Mouse (Mus musculus): Measurements from ENCODE around the gene Ada. TPM values are rescaled to one million over a fixed set of nuclear protein-coding genes. Genes with fewer than 3 reads are reported as not detected.

Gene Ada
- polyA plus RNA-seq, 1 experiment from 2014 or later: 4.7 TPM

DNA sequence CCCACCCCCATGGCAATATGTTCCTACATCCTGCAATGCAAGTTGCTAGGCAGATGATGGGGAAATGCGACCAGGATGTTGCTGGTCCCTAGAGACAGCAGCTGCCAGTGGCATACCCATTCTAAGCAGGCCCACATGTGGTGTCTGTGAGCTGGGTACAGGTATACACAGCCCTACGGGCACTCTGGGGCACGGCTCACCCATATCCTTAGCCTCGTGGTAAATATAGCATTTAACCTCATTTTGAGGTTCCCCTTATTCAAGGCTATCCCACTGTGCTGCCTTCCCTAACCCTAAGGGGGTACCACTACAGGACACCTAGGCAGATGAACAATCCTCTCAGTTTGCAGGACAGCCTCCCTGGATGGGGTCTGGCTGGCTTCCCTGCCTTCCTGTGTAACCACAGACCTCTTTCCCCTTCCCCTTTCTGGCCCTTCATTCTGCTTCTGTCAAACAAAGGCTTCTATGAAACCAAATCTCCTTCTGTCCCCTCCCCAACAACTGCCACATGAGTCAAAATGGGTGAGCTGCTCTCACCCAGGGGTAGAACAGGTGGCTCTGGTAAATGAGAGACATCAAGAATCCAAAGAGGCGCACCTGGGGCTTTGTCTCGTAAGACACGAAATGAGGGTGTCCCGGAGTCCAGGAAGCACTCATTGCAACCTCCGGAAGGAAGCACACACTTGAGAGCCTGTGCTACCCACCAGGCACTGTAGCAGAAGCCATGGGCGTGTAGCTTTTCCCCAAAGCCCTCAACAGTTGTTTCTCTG is 5.1 kb downstream of the Ada start:
- Histone ChIP-seq H3K4me2 (replicated peaks; ENCODE audit: low read depth, low read length) (no peak overlapping the region), H3K27me3 (ENCODE audit: control insufficient read depth, insufficient read depth, low read length) (no peaks in the 10 kb centered on the region; the same call in 1 of the 2 replicates), H3K9ac (ENCODE audit: low read depth, low read length) (no peak overlapping the region), H3K4me3 (ENCODE audit: low read depth, low read length) (no peak overlapping the region), H3K27ac (ENCODE audit: low read depth, low read length) (no peak overlapping the region), H3K4me1 (replicated peaks; ENCODE audit: control insufficient read depth, insufficient read depth, low read length) (0 out of 2 replicates have a peak, but pooled peaks cover 2% of the 10 kb centered on the region), H3K9me3 (ENCODE audit: control insufficient read depth, low read length) (no peaks in the 10 kb centered on the region), H3K36me3 (ENCODE audit: control insufficient read depth, insufficient read depth, low read length) (no peaks in the 10 kb centered on the region)
- DNase-seq (ENCODE audit: low spot score) (no peak), ATAC-seq (ENCODE audit: low FRiP score) (no peak)
- 87% methylated on average over 10 of the region's 10 CpGs for WGBS

DNA sequence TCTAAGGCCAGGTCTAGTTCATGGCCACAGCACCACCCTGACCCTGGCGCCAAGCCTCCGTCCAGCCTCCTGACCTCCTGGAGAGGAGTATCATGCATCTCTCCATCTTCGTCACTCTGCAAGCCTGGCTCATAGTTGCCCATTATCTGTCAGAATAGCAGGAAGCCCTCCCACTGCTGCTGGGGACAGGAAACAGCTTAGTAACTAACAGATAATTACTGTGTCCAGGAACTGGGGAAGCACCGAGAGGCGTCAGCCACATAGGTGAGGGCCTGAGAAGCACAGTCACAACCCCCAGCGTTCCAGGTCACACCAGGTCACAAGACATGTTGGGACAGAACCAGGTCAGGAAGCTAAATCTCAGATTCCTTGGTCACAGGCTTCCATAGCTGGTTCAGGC is 6.7 kb downstream of the Ada start:
- Histone ChIP-seq H3K4me3 (ENCODE audit: low read depth, low read length) (no peak overlapping the region), H3K27ac (ENCODE audit: low read depth, low read length) (no peak overlapping the region), H3K27me3 (ENCODE audit: control insufficient read depth, insufficient read depth, low read length) (no peaks in the 10 kb centered on the region), H3K4me2 (replicated peaks; ENCODE audit: low read depth, low read length) (no peak overlapping the region), H3K9ac (ENCODE audit: low read depth, low read length) (no peak overlapping the region), H3K4me1 (replicated peaks; ENCODE audit: control insufficient read depth, insufficient read depth, low read length) (no peaks in the 10 kb centered on the region), H3K36me3 (ENCODE audit: control insufficient read depth, insufficient read depth, low read length) (no peaks in the 10 kb centered on the region), H3K9me3 (ENCODE audit: control insufficient read depth, low read length) (no peaks in the 10 kb centered on the region)
- DNase-seq (ENCODE audit: low spot score) (no peak), ATAC-seq (ENCODE audit: low FRiP score) (no peak)
- WGBS: 68% methylated on average over 6 of the region's 6 CpGs

DNA sequence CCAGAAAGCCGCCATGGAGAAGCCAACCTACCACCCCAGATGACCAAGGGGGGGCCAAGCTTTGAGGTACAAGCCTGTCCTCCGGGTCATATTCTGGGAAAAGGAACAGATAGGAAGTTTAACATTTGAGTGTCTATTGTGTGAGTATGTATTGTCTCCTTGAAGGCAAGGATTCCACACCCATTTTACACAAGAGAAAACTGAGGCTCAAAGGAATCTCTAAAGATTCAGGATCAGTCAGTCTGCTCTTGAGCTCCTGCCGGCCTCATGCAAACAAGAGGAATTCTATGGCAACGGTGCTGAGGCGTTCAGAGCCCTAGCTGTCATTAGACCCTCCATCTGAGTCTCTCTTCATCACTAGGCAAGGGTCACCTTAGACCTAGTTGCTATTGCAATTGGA is 7.4 kb downstream of the Ada start:
- H3K36me3 ChIP-seq (ENCODE audit: control insufficient read depth, insufficient read depth, low read length): no peaks in the 10 kb centered on the region
- 66% methylated on average over 5 of the region's 5 CpGs for WGBS
- no peak overlapping the region for H3K9ac ChIP-seq (ENCODE audit: low read depth, low read length)
- no peak overlapping the region for H3K27ac ChIP-seq (ENCODE audit: low read depth, low read length)
- ATAC-seq (ENCODE audit: low FRiP score): no peak
- no peak overlapping the region for H3K4me2 ChIP-seq (replicated peaks; ENCODE audit: low read depth, low read length)
- no peaks in the 10 kb centered on the region for H3K9me3 ChIP-seq (ENCODE audit: control insufficient read depth, low read length)
- no peaks in the 10 kb centered on the region for H3K4me1 ChIP-seq (replicated peaks; ENCODE audit: control insufficient read depth, insufficient read depth, low read length)
- no peak for DNase-seq (ENCODE audit: low spot score)
- H3K4me3 ChIP-seq (ENCODE audit: low read depth, low read length): no peak overlapping the region
- H3K27me3 ChIP-seq (ENCODE audit: control insufficient read depth, insufficient read depth, low read length): no peaks in the 10 kb centered on the region

DNA sequence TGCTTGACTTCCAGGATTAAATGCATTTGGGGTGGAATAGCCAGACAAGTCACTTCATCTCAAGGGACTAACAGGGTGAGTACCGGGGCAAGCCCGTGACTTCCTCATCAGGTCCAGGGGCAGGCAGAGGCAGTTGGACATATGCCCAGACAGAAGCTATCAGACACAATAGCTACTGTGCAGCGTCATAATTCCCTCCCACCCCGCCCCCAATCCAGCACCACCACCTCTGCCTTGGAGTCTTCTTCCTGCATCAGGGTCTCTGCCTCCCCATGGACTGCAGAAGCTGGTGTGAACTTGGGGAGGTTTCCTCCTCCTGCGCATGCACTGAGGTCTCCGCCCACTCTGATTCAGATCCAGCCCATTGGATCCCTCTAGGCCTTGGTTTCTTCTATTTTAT is 14.1 kb downstream of the Ada start:
- 88% methylated on average over 6 of the region's 6 CpGs for WGBS
- no peaks in the 10 kb centered on the region for H3K36me3 ChIP-seq (ENCODE audit: control insufficient read depth, insufficient read depth, low read length)
- no peak for ATAC-seq (ENCODE audit: low FRiP score)
- H3K27me3 ChIP-seq (ENCODE audit: control insufficient read depth, insufficient read depth, low read length): no peaks in the 10 kb centered on the region
- H3K4me2 ChIP-seq (replicated peaks; ENCODE audit: low read depth, low read length): no peak overlapping the region
- no peak overlapping the region for H3K27ac ChIP-seq (ENCODE audit: low read depth, low read length)
- no peaks in the 10 kb centered on the region for H3K9me3 ChIP-seq (ENCODE audit: control insufficient read depth, low read length)
- no peak overlapping the region for H3K9ac ChIP-seq (ENCODE audit: low read depth, low read length)
- H3K4me1 ChIP-seq (replicated peaks; ENCODE audit: control insufficient read depth, insufficient read depth, low read length): no peaks in the 10 kb centered on the region
- no peak for DNase-seq (ENCODE audit: low spot score)
- no peak overlapping the region for H3K4me3 ChIP-seq (ENCODE audit: low read depth, low read length)

DNA sequence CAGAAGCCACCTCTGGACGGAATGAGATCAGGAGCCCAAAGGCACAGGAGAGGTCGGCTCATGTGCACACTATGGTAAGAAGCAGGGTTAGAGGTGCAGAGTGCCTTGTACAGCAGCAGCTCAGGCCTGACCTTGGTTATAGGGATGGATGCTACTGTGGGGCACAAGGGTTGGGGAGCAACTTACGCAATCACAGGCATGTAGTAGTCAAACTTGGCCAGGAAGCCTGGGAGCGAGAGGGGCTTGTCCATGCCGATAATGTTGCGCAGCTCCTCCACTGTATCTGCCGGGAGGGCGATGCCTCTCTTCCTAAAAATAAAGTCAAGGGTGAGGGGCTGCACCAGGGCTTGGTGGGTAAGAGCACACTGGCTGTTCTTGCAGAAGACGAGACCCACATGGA is 14.9 kb downstream of the Ada start:
- no peaks in the 10 kb centered on the region for H3K36me3 ChIP-seq (ENCODE audit: control insufficient read depth, insufficient read depth, low read length)
- no peak for ATAC-seq (ENCODE audit: low FRiP score)
- no peak overlapping the region for H3K27ac ChIP-seq (ENCODE audit: low read depth, low read length)
- H3K4me3 ChIP-seq (ENCODE audit: low read depth, low read length): no peak overlapping the region
- no peaks in the 10 kb centered on the region for H3K4me1 ChIP-seq (replicated peaks; ENCODE audit: control insufficient read depth, insufficient read depth, low read length)
- H3K9ac ChIP-seq (ENCODE audit: low read depth, low read length): no peak overlapping the region
- H3K9me3 ChIP-seq (ENCODE audit: control insufficient read depth, low read length): no peaks in the 10 kb centered on the region
- 96% methylated on average over 9 of the region's 9 CpGs for WGBS
- DNase-seq (ENCODE audit: low spot score): no peak
- no peaks in the 10 kb centered on the region for H3K27me3 ChIP-seq (ENCODE audit: control insufficient read depth, insufficient read depth, low read length)
- H3K4me2 ChIP-seq (replicated peaks; ENCODE audit: low read depth, low read length): no peak overlapping the region

DNA sequence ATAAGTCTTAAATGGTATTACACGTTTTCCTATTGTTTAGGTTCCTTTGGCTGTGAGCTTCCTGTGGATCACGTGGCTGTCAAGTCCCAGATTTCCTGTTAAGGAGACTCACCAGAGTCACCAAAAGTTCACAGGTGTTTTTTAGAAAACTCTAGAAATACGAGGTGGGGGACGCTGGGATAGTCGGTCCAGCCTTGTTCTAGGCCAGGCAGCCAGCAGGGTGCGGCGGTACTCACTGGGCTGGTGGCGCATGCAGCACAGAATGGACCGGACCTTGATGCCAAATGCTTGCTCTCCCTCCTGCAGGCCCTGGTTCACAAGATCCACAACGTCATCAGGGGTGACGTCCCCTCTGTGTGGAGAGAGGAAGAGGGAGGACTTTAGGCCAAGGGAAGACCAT is 18.0 kb downstream of the Ada start:
- DNase-seq (ENCODE audit: low spot score) (no peak), ATAC-seq (ENCODE audit: low FRiP score) (no peak)
- H3K4me2 ChIP-seq (replicated peaks; ENCODE audit: low read depth, low read length): no peak overlapping the region
- no peak overlapping the region for H3K9ac ChIP-seq (ENCODE audit: low read depth, low read length)
- H3K27ac ChIP-seq (ENCODE audit: low read depth, low read length): no peak overlapping the region
- H3K27me3 ChIP-seq (ENCODE audit: control insufficient read depth, insufficient read depth, low read length): no peaks in the 10 kb centered on the region
- no peaks in the 10 kb centered on the region for H3K4me1 ChIP-seq (replicated peaks; ENCODE audit: control insufficient read depth, insufficient read depth, low read length)
- H3K4me3 ChIP-seq (ENCODE audit: low read depth, low read length): no peak overlapping the region
- H3K36me3 ChIP-seq (ENCODE audit: control insufficient read depth, insufficient read depth, low read length): no peaks in the 10 kb centered on the region
- no peaks in the 10 kb centered on the region for H3K9me3 ChIP-seq (ENCODE audit: control insufficient read depth, low read length)
- 94% methylated on average over 11 of the region's 11 CpGs for WGBS

DNA sequence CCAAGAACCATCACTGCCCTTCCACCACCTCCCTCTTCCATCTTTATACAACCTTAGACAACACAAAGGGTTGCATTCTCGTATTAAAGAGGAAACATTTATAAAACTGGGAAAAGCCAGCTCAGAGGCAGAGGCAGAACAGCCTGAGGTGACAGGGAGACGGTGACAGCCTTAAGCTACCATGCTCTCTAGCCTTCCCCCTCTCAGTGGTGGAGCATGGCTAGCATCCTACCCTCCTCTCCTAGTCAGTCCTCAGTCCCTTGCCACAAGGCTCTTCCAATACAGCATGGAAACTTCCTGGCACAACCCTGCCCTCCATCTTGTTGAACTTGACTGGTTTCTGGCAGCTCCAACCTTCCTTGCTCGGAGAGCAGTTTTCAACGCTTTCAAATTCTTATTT is 21.7 kb downstream of the Ada start:
- ATAC-seq (ENCODE audit: low FRiP score): no peak
- H3K27ac ChIP-seq (ENCODE audit: low read depth, low read length): no peak overlapping the region
- H3K4me1 ChIP-seq (replicated peaks; ENCODE audit: control insufficient read depth, insufficient read depth, low read length): no peaks in the 10 kb centered on the region
- WGBS: 89% methylated on average over 4 of the region's 4 CpGs
- no peaks in the 10 kb centered on the region for H3K27me3 ChIP-seq (ENCODE audit: control insufficient read depth, insufficient read depth, low read length)
- no peak overlapping the region for H3K4me2 ChIP-seq (replicated peaks; ENCODE audit: low read depth, low read length)
- H3K36me3 ChIP-seq (ENCODE audit: control insufficient read depth, insufficient read depth, low read length): no peaks in the 10 kb centered on the region
- H3K9ac ChIP-seq (ENCODE audit: low read depth, low read length): no peak overlapping the region
- H3K4me3 ChIP-seq (ENCODE audit: low read depth, low read length): no peak overlapping the region
- DNase-seq (ENCODE audit: low spot score): no peak
- no peaks in the 10 kb centered on the region for H3K9me3 ChIP-seq (ENCODE audit: control insufficient read depth, low read length)

DNA sequence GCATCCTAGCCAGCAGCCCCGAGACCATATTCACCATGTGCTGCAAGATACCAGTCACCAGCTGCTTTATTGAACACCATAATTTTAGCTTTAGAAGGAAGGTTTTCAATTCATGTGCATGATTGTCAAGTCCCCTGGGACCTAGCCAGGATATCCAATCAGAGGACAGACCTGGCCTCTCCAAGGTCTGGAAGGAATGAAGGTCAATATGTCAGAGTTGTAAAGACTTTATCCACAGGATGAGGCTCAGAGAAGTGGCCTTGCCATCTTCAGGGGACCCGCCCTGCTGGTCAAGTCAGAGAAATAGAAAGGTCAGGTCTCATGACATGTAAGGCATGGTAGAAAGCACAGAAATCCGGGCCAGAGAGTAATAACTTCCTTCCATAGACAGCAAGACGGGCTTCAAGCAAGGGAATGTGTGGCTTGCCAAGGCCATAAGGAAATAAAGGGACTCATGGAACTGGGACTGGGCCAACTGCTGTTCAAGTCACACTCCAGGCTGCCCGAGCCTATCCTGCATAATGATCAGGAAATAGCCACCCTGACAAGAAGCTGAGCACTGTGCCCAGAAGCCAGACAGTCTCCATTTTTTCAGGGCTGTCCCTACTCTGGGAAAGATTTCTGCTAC is 23.2 kb downstream of the Ada start:
- no peaks in the 10 kb centered on the region for H3K9me3 ChIP-seq (ENCODE audit: control insufficient read depth, low read length)
- no peak overlapping the region for H3K4me3 ChIP-seq (ENCODE audit: low read depth, low read length)
- no peak overlapping the region for H3K4me2 ChIP-seq (replicated peaks; ENCODE audit: low read depth, low read length)
- 88% methylated on average over 5 of the region's 5 CpGs for WGBS
- no peaks in the 10 kb centered on the region for H3K27me3 ChIP-seq (ENCODE audit: control insufficient read depth, insufficient read depth, low read length)
- DNase-seq (ENCODE audit: low spot score): no peak
- no peak overlapping the region for H3K9ac ChIP-seq (ENCODE audit: low read depth, low read length)
- H3K27ac ChIP-seq (ENCODE audit: low read depth, low read length): no peak overlapping the region
- no peaks in the 10 kb centered on the region for H3K4me1 ChIP-seq (replicated peaks; ENCODE audit: control insufficient read depth, insufficient read depth, low read length)
- ATAC-seq (ENCODE audit: low FRiP score): no peak
- no peaks in the 10 kb centered on the region for H3K36me3 ChIP-seq (ENCODE audit: control insufficient read depth, insufficient read depth, low read length)

DNA sequence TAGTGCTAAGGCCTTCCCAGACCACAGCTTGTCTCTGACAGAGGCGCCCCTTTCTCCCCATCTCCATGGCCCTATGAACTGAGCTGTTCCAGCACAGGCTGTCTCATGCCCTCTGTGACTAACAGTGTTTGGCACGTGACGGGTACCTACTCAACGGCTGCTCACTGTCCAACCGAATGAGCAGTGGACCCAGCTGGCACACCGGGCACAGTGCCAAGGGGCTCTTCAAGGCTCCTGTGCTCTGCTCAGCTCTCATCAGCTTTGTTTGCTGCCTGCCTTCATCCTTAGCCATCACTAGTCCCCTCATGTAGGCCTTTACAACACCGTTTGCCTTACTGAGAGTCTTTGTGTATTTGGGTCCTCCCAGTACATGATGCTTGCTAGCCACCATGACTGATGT is 27.5 kb downstream of the Ada start:
- no peak overlapping the region for H3K9ac ChIP-seq (ENCODE audit: low read depth, low read length)
- H3K27me3 ChIP-seq (ENCODE audit: control insufficient read depth, insufficient read depth, low read length): no peaks in the 10 kb centered on the region
- ATAC-seq (ENCODE audit: low FRiP score) (no peak), DNase-seq (ENCODE audit: low spot score) (no peak)
- WGBS: 89% methylated on average over 7 of the region's 7 CpGs
- no peaks in the 10 kb centered on the region for H3K4me1 ChIP-seq (replicated peaks; ENCODE audit: control insufficient read depth, insufficient read depth, low read length)
- H3K9me3 ChIP-seq (ENCODE audit: control insufficient read depth, low read length): no peaks in the 10 kb centered on the region
- no peak overlapping the region for H3K4me2 ChIP-seq (replicated peaks; ENCODE audit: low read depth, low read length)
- no peaks in the 10 kb centered on the region for H3K36me3 ChIP-seq (ENCODE audit: control insufficient read depth, insufficient read depth, low read length)
- no peak overlapping the region for H3K27ac ChIP-seq (ENCODE audit: low read depth, low read length)
- no peak overlapping the region for H3K4me3 ChIP-seq (ENCODE audit: low read depth, low read length)

All from hindbrain, embryonic 11.5 days (tissue).